Mouse (Mus musculus) limb, embryonic 14.5 days (tissue): ENCODE results near the gene Nacc2. TPM values are rescaled to one million over a fixed set of nuclear protein-coding genes. Genes with fewer than 3 reads are reported as not detected.

Experiments used
- ATAC-seq: fragments of 200-750 bp; cut with Nextera tagmentation; 2 replicates; pipeline ENCODE4 v1.8.0; 2017; ENCODE audit warnings: low read depth, moderate number of reproducible peaks, moderate TSS enrichment; ENCODE audit not compliant: low FRiP score
- DNase-seq: peaks from one replicate; pipeline ENCODE4 v3.0.0-alpha.2; 2015; ENCODE audit warnings: low spot score
- H3K27ac ChIP-seq: fragments of 300-500 bp; sonication (generic); replicated peaks from 2 replicates; pipeline ENCODE4 v1.5.1; 2014; ENCODE audit warnings: low read depth, mild to moderate bottlenecking, low read length, moderate library complexity, mixed read lengths
- H3K27me3 ChIP-seq: fragments of 300-500 bp; sonication (generic); 2 replicates; pipeline ENCODE4 v1.6.1; 2014; ENCODE audit warnings: low read length, mixed read lengths; ENCODE audit not compliant: control insufficient read depth, insufficient read depth
- H3K36me3 ChIP-seq: fragments of 300-500 bp; sonication (generic); 2 replicates; pipeline ENCODE4 v1.6.1; 2014; ENCODE audit warnings: mild to moderate bottlenecking, low read length, moderate library complexity, mixed read lengths; ENCODE audit not compliant: control insufficient read depth, insufficient read depth
- H3K4me1 ChIP-seq: fragments of 300-500 bp; sonication (generic); 2 replicates; pipeline ENCODE4 v1.6.1; 2014; ENCODE audit warnings: antibody characterized with exemption, low read length, mixed read lengths; ENCODE audit not compliant: control insufficient read depth, insufficient read depth
- H3K4me2 ChIP-seq: fragments of 300-500 bp; sonication (generic); replicated peaks from 2 replicates; pipeline ENCODE4 v1.6.1; 2014; ENCODE audit warnings: low read depth, mild to moderate bottlenecking, low read length, moderate library complexity; ENCODE audit not compliant: severe bottlenecking
- H3K4me3 ChIP-seq: fragments of 300-500 bp; sonication (generic); replicated peaks from 2 replicates; pipeline ENCODE4 v1.5.1; 2014; ENCODE audit warnings: low read length
- H3K9ac ChIP-seq: fragments of 300-500 bp; sonication (generic); 2 replicates; pipeline ENCODE4 v1.6.1; 2014; ENCODE audit warnings: mild to moderate bottlenecking, low read depth, low read length, moderate library complexity; ENCODE audit not compliant: severe bottlenecking
- H3K9me3 ChIP-seq: fragments of 300-500 bp; sonication (generic); 2 replicates; pipeline ENCODE4 v1.6.1; 2016; ENCODE audit warnings: low read length; ENCODE audit not compliant: control insufficient read depth
- POLR2A ChIP-seq: fragments of 200-500 bp; IDR thresholded peaks from 2 replicates; pipeline ENCODE4 v1.8.0; 2012; ENCODE audit warnings: inconsistent platforms, mild to moderate bottlenecking, moderate library complexity, borderline replicate concordance; ENCODE audit not compliant: insufficient read depth, insufficient read length; ENCODE audit errors: extremely low read depth
- WGBS: fragments of 180-500 bp; shearing (Covaris S2); extraction: QIAGEN DNeasy Blood & Tissue Kit; methylation state at CpG from one replicate; pipeline ENCODE4 v1.1.7; 2014; 5-methylcytosine and 5-hydroxymethylcytosine counted together
- polyA plus RNA-seq, 2 experiments: library from polyadenylated mRNA; depleted of rRNA in 1 of 2; stranded (reverse) in 1 of 2; unstranded in 1 of 2; fragments of >200 nt; fragmentation: Nextera tagmentation in 1 of 2; extraction: Ambion mirVana in 1 of 2; gene quantifications; 2 replicates each; pipeline versions ENCODE4 v1.2.1 to v1.2.3; 2012 to 2014

The Nacc2 gene
- polyA plus RNA-seq, 2 experiments, result 5.0 to 6.4 TPM

- H3K4me3 ChIP-seq, result no peak overlapping the region
- no peaks in the 10 kb centered on the region for H3K4me1 ChIP-seq
- ATAC-seq (no peak), DNase-seq (no peak)
- no peaks in the 10 kb centered on the region for H3K27me3 ChIP-seq
- WGBS, result 75% methylated on average over 4 of the region's 4 CpGs
- no peak for TF ChIP-seq POLR2A
- H3K27ac ChIP-seq, result no peak overlapping the region
- H3K4me2 ChIP-seq, result no peak overlapping the region
- no peak overlapping the region for H3K9ac ChIP-seq
- 0 out of 2 replicates have a peak, but pooled peaks cover 3% of the 10 kb centered on the region for H3K36me3 ChIP-seq
- H3K9me3 ChIP-seq, result no peaks in the 10 kb centered on the region
Measured at GRCm38 (mm10) chr2:26086505-26086904, 36.5 kb downstream of the Nacc2 start.

GRCm38 (mm10) chr2:26082883-26083282, 40.1 kb downstream of the Nacc2 start:
- no peaks in the 10 kb centered on the region for H3K27me3 ChIP-seq
- no peaks in the 10 kb centered on the region for H3K36me3 ChIP-seq
- no peak overlapping the region for H3K9ac ChIP-seq
- H3K4me1 ChIP-seq, result 0 out of 2 replicates have a peak, but pooled peaks cover 5% of the 10 kb centered on the region
- WGBS, result 68% methylated on average over 4 of the region's 4 CpGs
- H3K9me3 ChIP-seq, result no peaks in the 10 kb centered on the region
- no peak overlapping the region for H3K27ac ChIP-seq
- H3K4me3 ChIP-seq, result no peak overlapping the region
- ATAC-seq, result no peak
- no peak overlapping the region for H3K4me2 ChIP-seq
- TF ChIP-seq POLR2A, result no peak
- DNase-seq, result no peak

DNA sequence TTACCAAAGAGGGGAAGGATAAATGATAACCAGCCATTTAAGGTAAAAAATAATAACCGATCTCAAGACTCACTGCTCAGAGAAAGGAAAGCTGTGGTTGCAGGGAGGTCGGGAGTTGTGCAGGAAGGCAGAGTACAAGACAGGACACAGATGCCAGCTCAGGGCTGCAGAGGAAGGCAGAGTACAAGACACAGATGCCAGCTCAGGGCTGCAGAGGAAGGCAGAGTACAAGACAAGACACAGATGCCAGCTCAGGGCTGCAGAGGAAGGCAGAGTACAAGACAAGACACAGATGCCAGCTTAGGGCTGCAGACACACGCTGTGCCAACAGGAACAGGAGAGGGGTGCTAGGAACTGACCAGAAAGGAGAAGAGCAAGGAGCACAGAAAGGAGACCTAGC, 42.2 kb downstream of the Nacc2 start:
- ATAC-seq (no peak), DNase-seq (no peak)
- Histone ChIP-seq H3K36me3 (no peaks in the 10 kb centered on the region), H3K27me3 (no peaks in the 10 kb centered on the region), H3K4me3 (no peak overlapping the region), H3K4me1 (0 out of 2 replicates have a peak, but pooled peaks cover 5% of the 10 kb centered on the region), H3K9me3 (no peaks in the 10 kb centered on the region), H3K27ac (no peak overlapping the region), H3K9ac (no peak overlapping the region), H3K4me2 (no peak overlapping the region)
- no peak for TF ChIP-seq POLR2A
- 80% methylated on average over 3 of the region's 3 CpGs for WGBS

GRCm38 (mm10) chr2:26079409-26079808, 43.6 kb downstream of the Nacc2 start:
- H3K9ac ChIP-seq, result no peak overlapping the region
- 77% methylated on average over 4 of the region's 4 CpGs for WGBS
- H3K4me2 ChIP-seq, result no peak overlapping the region
- TF ChIP-seq POLR2A, result no peak
- H3K36me3 ChIP-seq, result no peaks in the 10 kb centered on the region
- no peak overlapping the region for H3K4me3 ChIP-seq
- no peak overlapping the region for H3K27ac ChIP-seq
- no peaks in the 10 kb centered on the region for H3K27me3 ChIP-seq
- DNase-seq (no peak), ATAC-seq (no peak)
- H3K9me3 ChIP-seq, result no peaks in the 10 kb centered on the region
- 0 out of 2 replicates have a peak, but pooled peaks cover 5% of the 10 kb centered on the region for H3K4me1 ChIP-seq

- no peak overlapping the region for H3K4me3 ChIP-seq
- 0 out of 2 replicates have a peak, but pooled peaks cover 5% of the 10 kb centered on the region for H3K4me1 ChIP-seq
- H3K9ac ChIP-seq, result no peak overlapping the region
- H3K27me3 ChIP-seq, result no peaks in the 10 kb centered on the region
- H3K9me3 ChIP-seq, result no peaks in the 10 kb centered on the region
- DNase-seq, result no peak
- no peak overlapping the region for H3K27ac ChIP-seq
- no peak for ATAC-seq
- no peak for TF ChIP-seq POLR2A
- H3K4me2 ChIP-seq, result no peak overlapping the region
- H3K36me3 ChIP-seq, result no peaks in the 10 kb centered on the region
- 78% methylated on average over 4 of the region's 4 CpGs for WGBS
Measured at GRCm38 (mm10) chr2:26077068-26077467, 46.0 kb downstream of the Nacc2 start.

- no peak overlapping the region for H3K4me2 ChIP-seq
- no peaks in the 10 kb centered on the region for H3K27me3 ChIP-seq
- no peak overlapping the region for H3K27ac ChIP-seq
- H3K36me3 ChIP-seq, result no peaks in the 10 kb centered on the region
- ATAC-seq, result no peak
- WGBS, result 78% methylated on average over 2 of the region's 2 CpGs
- 0 out of 2 replicates have a peak, but pooled peaks cover 5% of the 10 kb centered on the region for H3K4me1 ChIP-seq
- no peak overlapping the region for H3K9ac ChIP-seq
- no peaks in the 10 kb centered on the region for H3K9me3 ChIP-seq
- H3K4me3 ChIP-seq, result no peak overlapping the region
- TF ChIP-seq POLR2A, result no peak
- no peak for DNase-seq
Measured at GRCm38 (mm10) chr2:26076121-26076520, 46.9 kb downstream of the Nacc2 start.
